Mouse (Mus musculus) erythroblast, embryonic 14.5 days (primary cell): Measurements from ENCODE around the gene Ppp3r2.

Source experiments
- GATA1 ChIP-seq: IDR thresholded peaks from 2 replicates; pipeline ENCODE4 v1.6.1; 2012; ENCODE audit warnings: low read length, inconsistent platforms, mixed read lengths
- TAL1 ChIP-seq: IDR thresholded peaks from 3 replicates; pipeline ENCODE4 v1.6.1; 2012; ENCODE audit warnings: low read length, inconsistent platforms, mixed read lengths

DNA sequence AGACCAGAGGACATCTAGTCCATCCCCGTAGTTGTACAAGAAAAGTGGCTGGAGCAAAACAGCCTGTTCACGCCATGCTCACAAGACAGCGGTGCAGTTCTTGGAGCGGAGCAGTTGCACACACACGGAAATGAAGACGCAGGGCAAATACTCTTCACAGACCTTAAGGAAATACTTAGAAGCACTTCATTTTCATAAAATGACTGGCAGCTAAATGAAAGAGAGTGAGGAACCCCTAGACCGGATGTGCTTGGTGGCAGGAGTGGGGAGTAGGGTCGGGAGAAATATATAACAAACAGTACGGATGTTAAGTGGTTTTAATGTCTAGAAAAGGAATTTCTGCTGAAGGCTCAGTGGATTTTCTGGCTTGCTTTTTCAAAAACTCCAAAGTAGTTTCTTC is 20.2 kb downstream of the Ppp3r2 start:
- no peak for TF ChIP-seq TAL1
- no peak for TF ChIP-seq GATA1
